Mouse (Mus musculus): ENCODE measurements around the gene Adam29. TPM values are rescaled to one million over a fixed set of nuclear protein-coding genes. Genes with fewer than 3 reads are reported as not detected.

Gene Adam29
- polyA plus RNA-seq (2012; rRNA removed): not detected in 2 replicates

DNA sequence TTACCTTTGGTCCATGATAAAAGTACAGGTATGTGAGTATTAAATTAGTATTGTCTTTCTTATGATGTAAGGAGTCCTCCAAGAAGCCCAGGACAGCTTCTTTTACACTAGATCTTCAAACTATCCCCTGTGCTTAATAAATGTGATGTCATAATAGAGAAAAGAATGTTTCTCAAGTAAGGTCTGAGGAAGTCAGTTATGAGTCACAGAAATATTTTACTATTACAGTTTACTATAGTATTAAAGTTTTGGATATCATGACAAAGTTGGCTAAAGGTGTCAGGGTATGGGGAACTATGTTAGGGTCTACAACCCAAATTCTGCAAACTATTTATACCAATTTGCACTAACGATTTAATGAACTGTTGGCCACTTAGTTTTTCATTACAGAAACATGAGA is at the start of gene Adam29:
Adam29 (minus strand) TSS at position 101 of the 400 bp plus-strand sequence.
- 69% methylated on average over 1 of the region's 1 CpGs for WGBS
- H3K4me3 ChIP-seq (ENCODE audit: extremely low read depth, insufficient read depth, insufficient read length): no peak within 1 kb of the TSS
- H3K36me3 ChIP-seq (ENCODE audit: control insufficient read depth, insufficient read depth, low read length): no peaks in the 10 kb centered on the region
- no peaks in the 10 kb centered on the region for H3K27me3 ChIP-seq (ENCODE audit: control insufficient read depth, insufficient read depth, low read length)
- no peak for TF ChIP-seq POLR2A (IDR thresholded peaks at IDR 0.05; ENCODE audit: low read depth, low read length)
- no peak for TF ChIP-seq CTCF (IDR thresholded peaks at IDR 0.05; ENCODE audit: extremely low read depth, insufficient read depth, insufficient read length, insufficient replicate concordance)
- DNase-seq (ENCODE audit: low read depth in 1 of 2, low spot score in 2 of 2): no peak
- no peak within 1 kb of the TSS for H3K27ac ChIP-seq (ENCODE audit: insufficient read depth, low read length)
- H3K4me1 ChIP-seq (ENCODE audit: control insufficient read depth, insufficient read depth, insufficient read length): no peaks in the 10 kb centered on the region

DNA sequence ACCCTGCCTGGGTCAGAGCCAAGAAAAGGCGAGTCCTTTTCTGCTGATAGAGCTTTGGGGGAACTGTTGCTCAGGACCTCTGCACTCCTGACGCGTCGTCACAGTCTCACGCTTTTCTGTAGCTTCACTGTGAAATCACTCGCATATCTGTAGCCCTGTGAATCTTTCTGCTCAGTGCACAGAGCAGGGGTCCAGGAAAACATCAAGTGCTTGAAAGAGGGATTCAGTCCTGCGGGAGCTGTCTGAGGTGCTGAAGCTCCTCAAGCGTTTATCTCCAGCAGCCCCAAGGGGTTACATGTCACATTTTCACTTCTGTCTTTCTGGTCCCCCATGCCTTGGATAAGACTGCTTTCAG is 33.8 kb upstream of the Adam29 start:
- H3K27ac ChIP-seq (ENCODE audit: insufficient read depth, low read length): no peak overlapping the region
- no peak for TF ChIP-seq POLR2A (IDR thresholded peaks at IDR 0.05; ENCODE audit: low read depth, low read length)
- no peak for TF ChIP-seq CTCF (IDR thresholded peaks at IDR 0.05; ENCODE audit: extremely low read depth, insufficient read depth, insufficient read length, insufficient replicate concordance)
- no peaks in the 10 kb centered on the region for H3K27me3 ChIP-seq (ENCODE audit: control insufficient read depth, insufficient read depth, low read length)
- DNase-seq (ENCODE audit: low read depth in 1 of 2, low spot score in 2 of 2): no peak
- no peak overlapping the region for H3K4me3 ChIP-seq (ENCODE audit: extremely low read depth, insufficient read depth, insufficient read length)
- 3% methylated on average over 8 of the region's 8 CpGs for WGBS
- no peaks in the 10 kb centered on the region for H3K36me3 ChIP-seq (ENCODE audit: control insufficient read depth, insufficient read depth, low read length)
- no peaks in the 10 kb centered on the region for H3K4me1 ChIP-seq (ENCODE audit: control insufficient read depth, insufficient read depth, insufficient read length)

DNA sequence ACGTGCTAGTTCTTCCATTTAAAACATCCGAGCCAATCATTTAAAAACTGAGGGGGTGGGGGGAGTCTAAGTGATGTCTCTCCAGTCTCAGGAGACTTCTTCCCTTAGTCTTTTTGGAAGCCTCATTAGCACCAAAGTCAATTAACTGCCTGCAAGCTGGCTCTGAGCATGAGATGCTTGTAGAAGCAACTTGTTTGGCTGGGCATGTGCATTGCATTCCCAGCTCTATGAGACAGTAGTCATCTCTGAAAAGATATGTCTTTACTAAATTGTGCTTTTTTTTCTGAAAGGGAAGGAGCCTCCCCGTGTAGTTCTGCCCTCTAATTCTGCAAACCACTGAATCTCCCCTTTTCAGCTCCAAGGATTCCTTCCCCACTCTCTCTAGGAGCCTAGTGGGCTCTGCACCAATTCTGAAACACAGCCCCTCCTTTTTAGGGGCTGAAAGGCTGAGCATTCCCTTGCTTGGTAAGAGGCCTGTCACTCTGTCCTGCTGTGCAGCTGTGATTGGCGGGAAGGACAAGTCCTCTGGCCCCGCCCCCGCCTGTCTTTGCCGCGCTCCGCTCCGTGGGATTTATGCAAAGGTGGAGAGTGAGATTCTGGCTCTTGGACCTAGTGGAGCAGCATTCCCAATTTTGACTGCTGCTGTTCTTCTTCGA is 33.2 kb upstream of the Adam29 start, which contains the start of gene Glra3:
Glra3 (plus strand) TSS at position 591 of the 656 bp plus-strand sequence.
- no peaks in the 10 kb centered on the region for H3K4me1 ChIP-seq (ENCODE audit: control insufficient read depth, insufficient read depth, insufficient read length)
- H3K27me3 ChIP-seq (ENCODE audit: control insufficient read depth, insufficient read depth, low read length): no peaks in the 10 kb centered on the region
- H3K36me3 ChIP-seq (ENCODE audit: control insufficient read depth, insufficient read depth, low read length): no peaks in the 10 kb centered on the region
- no peak for TF ChIP-seq POLR2A (IDR thresholded peaks at IDR 0.05; ENCODE audit: low read depth, low read length)
- no peak for TF ChIP-seq CTCF (IDR thresholded peaks at IDR 0.05; ENCODE audit: extremely low read depth, insufficient read depth, insufficient read length, insufficient replicate concordance)
- no peak within 1 kb of the TSS for H3K4me3 ChIP-seq (ENCODE audit: extremely low read depth, insufficient read depth, insufficient read length)
- no peak for DNase-seq (ENCODE audit: low read depth in 1 of 2, low spot score in 2 of 2)
- no peak within 1 kb of the TSS for H3K27ac ChIP-seq (ENCODE audit: insufficient read depth, low read length)
- WGBS: 33% methylated on average over 11 of the region's 11 CpGs

Other genes with a start within 250 kb of the Adam29 start
- gene Glra3, start 33.5 kb upstream of the Adam29 start, polyA plus RNA-seq (2012; rRNA removed): not detected in 2 replicates